Mouse (Mus musculus): Measurements from ENCODE around the gene Ccdc9.

- TF ChIP-seq TAL1 (conservative IDR thresholded peaks at IDR 0.05; ENCODE audit: low read depth, low read length) (peak; percentile 89), CTCF (IDR thresholded peaks at IDR 0.05; ENCODE audit: low read depth, low read length) (peak; percentile 68), GATA1 (IDR thresholded peaks at IDR 0.05; ENCODE audit: borderline replicate concordance, low read length) (no peak), POLR2AphosphoS5 (IDR thresholded peaks at IDR 0.05; ENCODE audit: insufficient replicate concordance, low read depth, low read length) (no peak), GATA2 (IDR thresholded peaks at IDR 0.05; ENCODE audit: borderline replicate concordance, low read depth, low read length) (no peak)
Observed at GRCm38 (mm10) chr7:16294837-16295236, 8.2 kb upstream of the Ccdc9 start.
